Mouse (Mus musculus): ENCODE data around the gene Gtf2ird1. TPM values are rescaled to one million over a fixed set of nuclear protein-coding genes. Genes with fewer than 3 reads are reported as not detected.
A peak's percentile ranks its signal among the peaks of the same experiment; 100 is the strongest.

Gtf2ird1 gene
- total and polyA plus RNA-seq, 3 experiments = 12.8 to 39.0 (median 13.1) TPM

GRCm38 (mm10) chr5:134374546-134374945, 82.0 kb downstream of the Gtf2ird1 start:
- Histone ChIP-seq H3K36me3 (replicated peaks in 1 of 2; ENCODE audit: control insufficient read depth in 1 of 2, insufficient read depth in 1 of 2, low read length in 1 of 2) (peaks cover 0 to 43% of the 10 kb centered on the region in 2 experiments), H3K4me1 (ENCODE audit: control insufficient read depth in 1 of 2, insufficient read depth in 2 of 2) (peaks cover 11 to 42% of the 10 kb centered on the region in 2 experiments), H3K27me3 (replicated peaks) (no peaks in the 10 kb centered on the region), H3K79me2 (replicated peaks; ENCODE audit: control insufficient read depth, extremely low read depth, insufficient read depth, poor library complexity, severe bottlenecking) (no peaks in the 10 kb centered on the region), H3K4me2 (ENCODE audit: insufficient read depth, low read depth, poor library complexity, severe bottlenecking) (no peak overlapping the region), H3K9me3 (replicated peaks; ENCODE audit: low read length) (no peaks in the 10 kb centered on the region), H3K4me3 (replicated peaks in 1 of 3; ENCODE audit: low read depth in 2 of 3, low read length in 2 of 3, poor library complexity in 1 of 3) (no peak overlapping the region), H3K9ac (ENCODE audit: insufficient read depth, low read depth) (no peak overlapping the region), H3K27ac (ENCODE audit: insufficient read depth, low read depth) (no peak overlapping the region)
- in situ Hi-C loops (cut with MboI; ENCODE audit: low pct_ligation_motif_present, low pct_unique_long_range_greater_than_20kb, low sequenced_read_pairs) = loop anchor here (5.0 to 25.0 kb wide), 2 partner anchors 93 to 238 kb away; partner anchors contain the start of gene Lat2
- dilution Hi-C loops (cut with MboI; ENCODE audit: extremely low pct_ligation_motif_present, extremely low pct_unique_long_range_greater_than_20kb, low sequenced_read_pairs) = no loop called here
- no peak for DNase-seq (ENCODE audit: extremely low read depth)
- TF ChIP-seq HCFC1 (IDR thresholded peaks at IDR 0.05; ENCODE audit: low read depth, low read length) (no peak), MEF2A (IDR thresholded peaks at IDR 0.05; ENCODE audit: borderline replicate concordance, low read depth, low read length) (no peak), EP300 (IDR thresholded peaks at IDR 0.05; ENCODE audit: low read length) (no peak), PAX5 (IDR thresholded peaks at IDR 0.05; ENCODE audit: low read length) (no peak), SMC3 (IDR thresholded peaks at IDR 0.05; ENCODE audit: low read depth, low read length) (no peak), MAZ (IDR thresholded peaks at IDR 0.05; ENCODE audit: low read depth, low read length) (no peak), ETS1 (conservative IDR thresholded peaks at IDR 0.05; ENCODE audit: low read depth, low read length) (no peak), MYC (IDR thresholded peaks at IDR 0.05; ENCODE audit: low read depth, low read length) (no peak), MAFK (IDR thresholded peaks at IDR 0.05; ENCODE audit: insufficient replicate concordance, low read length) (no peak), MAX (IDR thresholded peaks at IDR 0.05; ENCODE audit: low read length) (no peak), SIN3A (IDR thresholded peaks at IDR 0.05; ENCODE audit: low read length) (no peak), GABPA (IDR thresholded peaks at IDR 0.05; ENCODE audit: insufficient replicate concordance, low read depth, low read length) (no peak), MXI1 (IDR thresholded peaks at IDR 0.05; ENCODE audit: low read depth, low read length) (no peak), JUND (conservative IDR thresholded peaks at IDR 0.05; ENCODE audit: low read depth, low read length) (no peak)

- dilution Hi-C loops (cut with MboI; ENCODE audit: extremely low pct_ligation_motif_present, extremely low pct_unique_long_range_greater_than_20kb, low sequenced_read_pairs) = no loop called here
- Histone ChIP-seq H3K9me3 (replicated peaks; ENCODE audit: low read length) (no peaks in the 10 kb centered on the region), H3K9ac (ENCODE audit: insufficient read depth, low read depth) (no peak overlapping the region), H3K27me3 (replicated peaks) (no peaks in the 10 kb centered on the region), H3K36me3 (replicated peaks in 1 of 2; ENCODE audit: control insufficient read depth in 1 of 2, insufficient read depth in 1 of 2, low read length in 1 of 2) (peaks cover 0 to 39% of the 10 kb centered on the region in 2 experiments), H3K4me1 (ENCODE audit: control insufficient read depth in 1 of 2, insufficient read depth in 2 of 2) (peaks cover 11 to 42% of the 10 kb centered on the region in 2 experiments), H3K27ac (ENCODE audit: insufficient read depth, low read depth) (no peak overlapping the region), H3K79me2 (replicated peaks; ENCODE audit: control insufficient read depth, extremely low read depth, insufficient read depth, poor library complexity, severe bottlenecking) (no peaks in the 10 kb centered on the region), H3K4me2 (ENCODE audit: insufficient read depth, low read depth, poor library complexity, severe bottlenecking) (no peak overlapping the region), H3K4me3 (replicated peaks in 1 of 3; ENCODE audit: low read depth in 2 of 3, low read length in 2 of 3, poor library complexity in 1 of 3) (no peak overlapping the region)
- in situ Hi-C loops (cut with MboI; ENCODE audit: low pct_ligation_motif_present, low pct_unique_long_range_greater_than_20kb, low sequenced_read_pairs) = loop anchor here (5.0 to 25.0 kb wide), 2 partner anchors 93 to 238 kb away; partner anchors contain the start of gene Lat2
- no peak for TF ChIP-seq GABPA (IDR thresholded peaks at IDR 0.05; ENCODE audit: insufficient replicate concordance, low read depth, low read length)
- TF ChIP-seq NELFE (IDR thresholded peaks at IDR 0.05; ENCODE audit: low read depth, low read length) = no peak; the same call in 1 of the 2 replicates
- no peak for TF ChIP-seq PAX5 (IDR thresholded peaks at IDR 0.05; ENCODE audit: low read length)
- no peak for TF ChIP-seq ZMIZ1 (IDR thresholded peaks at IDR 0.05; ENCODE audit: low read depth, low read length)
- no peak for TF ChIP-seq BHLHE40 (IDR thresholded peaks at IDR 0.05; ENCODE audit: low read depth, low read length)
- no peak for TF ChIP-seq MXI1 (IDR thresholded peaks at IDR 0.05; ENCODE audit: low read depth, low read length)
- no peak for TF ChIP-seq MEF2A (IDR thresholded peaks at IDR 0.05; ENCODE audit: borderline replicate concordance, low read depth, low read length)
- no peak for TF ChIP-seq ELF1 (IDR thresholded peaks at IDR 0.05; ENCODE audit: low read depth, low read length)
- TF ChIP-seq ZC3H11A (IDR thresholded peaks at IDR 0.05; ENCODE audit: low read depth, low read length) = peak; percentile 20; the same call in 1 of the 2 replicates
- TF ChIP-seq IRF4 (IDR thresholded peaks at IDR 0.05; ENCODE audit: low read depth, low read length) = no peak
- no peak for TF ChIP-seq UBTF (IDR thresholded peaks at IDR 0.05; ENCODE audit: low read depth, low read length)
- peak; percentile 88 to 99 for TF ChIP-seq CTCF (conservative IDR thresholded peaks at IDR 0.05 in 1 of 2, IDR thresholded peaks at IDR 0.05 in 1 of 2; ENCODE audit: low read depth in 2 of 2, low read length in 2 of 2)
- no peak for TF ChIP-seq CHD2 (IDR thresholded peaks at IDR 0.05; ENCODE audit: low read length)
- no peak for TF ChIP-seq POLR2A (IDR thresholded peaks at IDR 0.05; ENCODE audit: low read depth, low read length)
- TF ChIP-seq RCOR1 (conservative IDR thresholded peaks at IDR 0.05; ENCODE audit: low read depth, low read length) = no peak
- peak; percentile 69 for TF ChIP-seq RAD21 (IDR thresholded peaks at IDR 0.05; ENCODE audit: low read depth, low read length)
- TF ChIP-seq SMC3 (IDR thresholded peaks at IDR 0.05; ENCODE audit: low read depth, low read length) = peak; percentile 73
- TF ChIP-seq SIN3A (IDR thresholded peaks at IDR 0.05; ENCODE audit: low read length) = no peak
- no peak for TF ChIP-seq ETS1 (conservative IDR thresholded peaks at IDR 0.05; ENCODE audit: low read depth, low read length)
- TF ChIP-seq POLR2AphosphoS2 (IDR thresholded peaks at IDR 0.05; ENCODE audit: low read depth, low read length) = no peak
- no peak for TF ChIP-seq JUND (conservative IDR thresholded peaks at IDR 0.05; ENCODE audit: low read depth, low read length)
- no peak for TF ChIP-seq TBP (conservative IDR thresholded peaks at IDR 0.05; ENCODE audit: low read depth, low read length)
- DNase-seq (ENCODE audit: extremely low read depth) = peak; percentile 73
Observed at GRCm38 (mm10) chr5:134373912-134374488, 82.5 kb downstream of the Gtf2ird1 start.

Data from CH12.LX (cell line).